Mouse (Mus musculus): Measurements from ENCODE around the gene Pds5b. TPM values are rescaled to one million over a fixed set of nuclear protein-coding genes. Genes with fewer than 3 reads are reported as not detected.

Pds5b gene
- 25.7 TPM for polyA plus RNA-seq (2017; shearing (Covaris generic))

DNA sequence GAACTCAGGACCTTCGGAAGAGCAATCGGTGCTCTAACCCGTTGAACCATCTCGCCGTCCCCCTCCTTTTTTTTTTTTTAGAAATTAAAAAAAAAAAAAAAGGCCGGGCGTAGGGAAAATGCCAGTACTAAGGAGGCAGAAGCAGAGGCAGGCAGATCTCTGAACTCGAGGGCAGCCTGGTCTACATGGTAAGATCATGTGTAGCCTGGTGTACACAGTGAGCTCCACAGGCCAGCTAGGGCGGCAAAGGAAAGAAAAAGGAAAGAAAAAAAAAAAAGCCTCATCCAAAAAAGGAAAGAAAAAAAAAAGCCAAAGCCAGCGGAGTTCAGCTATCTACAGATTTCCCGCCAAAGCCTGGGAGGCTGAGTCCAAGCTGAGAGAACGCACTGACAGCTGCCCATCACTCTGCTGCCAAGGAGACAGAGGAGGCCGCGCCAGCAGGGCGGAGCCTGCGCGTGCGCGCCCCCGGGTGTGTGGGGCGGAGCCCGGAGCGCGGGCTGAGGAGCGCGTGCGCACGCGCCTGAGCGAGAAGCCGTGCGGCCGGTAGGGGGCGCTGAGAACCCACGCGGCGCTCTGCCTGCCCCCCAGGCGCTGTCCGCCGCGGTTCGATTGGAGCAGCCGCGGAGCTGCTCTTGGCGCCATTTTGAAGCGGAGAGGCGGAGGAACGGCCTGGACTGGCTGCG lies at the start of gene Pds5b:
Pds5b (plus strand) TSS at position 587 of the 683 bp plus-strand sequence.

DNA sequence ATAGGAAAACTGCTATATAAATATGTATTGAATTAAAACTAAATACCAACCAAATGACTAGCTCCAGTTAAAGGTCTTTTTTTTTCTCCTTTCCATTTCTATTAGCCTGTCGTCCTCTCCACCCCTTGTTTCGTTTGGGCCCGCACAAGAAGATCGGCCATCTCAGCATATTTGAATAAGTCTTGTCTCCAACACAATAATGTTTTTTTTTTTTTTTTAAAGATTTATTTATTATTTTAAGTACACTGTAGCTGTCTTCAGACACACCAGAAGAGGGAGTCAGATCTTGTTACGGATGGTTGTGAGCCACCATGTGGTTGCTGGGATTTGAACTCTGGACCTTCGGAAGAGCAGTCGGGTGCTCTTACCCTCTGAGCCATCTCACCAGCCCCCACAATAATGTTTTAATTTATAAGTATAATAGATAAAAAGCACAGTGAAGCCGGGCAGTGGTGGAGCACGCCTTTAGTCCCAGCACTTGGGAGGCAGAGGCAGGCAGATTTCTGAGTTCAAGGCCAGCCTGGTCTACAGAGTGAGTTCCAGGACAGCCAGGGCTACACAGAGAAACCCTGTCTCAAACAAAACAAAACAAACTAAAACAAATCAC lies 7.3 kb upstream of the Pds5b start, which contains the start of gene N4bp2l2:
N4bp2l2 (minus strand) TSS at position 51 of the 607 bp plus-strand sequence.

Other genes starting within 250 kb of the Pds5b start
- not detected for gene Zar1l, start 155.6 kb upstream of the Pds5b start, polyA plus RNA-seq (2017; shearing (Covaris generic))
- gene Brca2, start 151.1 kb upstream of the Pds5b start, polyA plus RNA-seq (2017; shearing (Covaris generic)) = 5.3 TPM
- 151 TPM for gene N4bp2l1, start 76.6 kb upstream of the Pds5b start, polyA plus RNA-seq (2017; shearing (Covaris generic))
- 130 TPM for gene N4bp2l2, start 7.6 kb upstream of the Pds5b start, polyA plus RNA-seq (2017; shearing (Covaris generic))